ENCODE assay signal across 50 mouse cellular contexts in the genomic region with DNA sequence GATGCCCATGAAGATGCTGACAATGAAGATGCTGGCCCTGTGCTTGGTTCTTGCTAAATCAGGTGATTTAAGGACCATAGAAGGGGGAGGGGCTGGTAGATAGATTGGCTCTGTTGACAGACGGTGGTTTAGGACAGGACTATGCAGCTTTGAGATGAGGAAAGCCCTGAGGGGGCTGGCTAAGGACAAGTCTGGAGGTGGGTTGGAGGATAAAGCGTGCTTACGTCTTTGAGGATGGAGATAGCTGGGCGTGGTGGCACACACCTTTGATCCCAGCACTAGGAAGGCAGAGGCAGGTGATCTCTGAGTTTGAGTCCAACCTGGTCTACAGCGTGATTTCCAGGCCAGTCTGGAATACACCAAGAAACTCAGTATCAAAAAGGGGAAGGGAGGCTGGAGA. TPM values are rescaled to one million over a fixed set of nuclear protein-coding genes. Genes with fewer than 3 reads are reported as not detected.
"Had no signal": no experiment of that assay in that cellular context is flagged by ENCODE, and none has a peak within 500 bp of the region (broad histone marks: within the 10 kb centered on the region; RNA-seq: fewer than 3 reads in every experiment).

No protein-coding gene starts in this region.

- H3K27ac ChIP-seq: heart, embryonic 13.5 days; heart, embryonic 15.5 days; hindbrain, embryonic 10.5 days; hindbrain, embryonic 12.5 days; hindbrain, embryonic 13.5 days; hindbrain, embryonic 14.5 days; hindbrain, embryonic 15.5 days; hindbrain, postnatal 0 days; intestine, embryonic 15.5 days; kidney, embryonic 15.5 days; kidney, postnatal 0 days; layer of hippocampus, adult 2 months; left cerebral cortex, adult 2 months had no signal

- H3K4me3 ChIP-seq: heart, embryonic 12.5 days; heart, embryonic 13.5 days; heart, embryonic 15.5 days; hindbrain, embryonic 10.5 days; hindbrain, embryonic 12.5 days; hindbrain, embryonic 13.5 days; hindbrain, embryonic 15.5 days; intestine, embryonic 15.5 days; kidney, embryonic 15.5 days; layer of hippocampus, adult 2 months; left cerebral cortex, adult 2 months had no signal

- H3K27me3 ChIP-seq: heart, embryonic 12.5 days; heart, embryonic 13.5 days; heart, embryonic 15.5 days; hindbrain, embryonic 12.5 days; hindbrain, embryonic 13.5 days; hindbrain, embryonic 15.5 days; intestine, embryonic 15.5 days; kidney, embryonic 15.5 days had no signal

- H3K4me1 ChIP-seq: heart, embryonic 12.5 days; heart, embryonic 13.5 days; heart, embryonic 15.5 days; hindbrain, embryonic 10.5 days; hindbrain, embryonic 12.5 days; hindbrain, embryonic 13.5 days; hindbrain, embryonic 15.5 days; intestine, embryonic 15.5 days; kidney, embryonic 15.5 days had no signal

- H3K9me3 ChIP-seq: heart, embryonic 12.5 days; heart, embryonic 13.5 days; heart, embryonic 15.5 days; hindbrain, embryonic 10.5 days; hindbrain, embryonic 12.5 days; hindbrain, embryonic 13.5 days; hindbrain, embryonic 15.5 days; intestine, embryonic 15.5 days; kidney, embryonic 15.5 days had no signal

- DNase-seq: heart, postnatal 10 days; heart, postnatal 14 days; heart, postnatal 36 days; kidney, adult 11 months; kidney, adult 18-20 months; kidney, adult 2 months; kidney, adult 8-10 months; kidney, adult 9 months; kidney, postnatal 10 days; kidney, postnatal 14 days; kidney, postnatal 25 days; kidney, postnatal 36 days; kidney, postnatal 4 days; layer of hippocampus, adult 9-11 months; layer of hippocampus, postnatal 36 days had no signal

- H3K36me3 ChIP-seq: heart, embryonic 12.5 days; heart, embryonic 13.5 days; heart, embryonic 15.5 days; hindbrain, embryonic 10.5 days; hindbrain, embryonic 12.5 days; hindbrain, embryonic 13.5 days; hindbrain, embryonic 15.5 days; intestine, embryonic 15.5 days; kidney, embryonic 15.5 days had no signal

RNA-seq across cellular contexts. Expression of gene Klk6, which starts 1.8 kb away (rescaled TPM):
- total RNA-seq: heart, postnatal 10 days; heart, postnatal 14 days; heart, postnatal 36 days; hematopoietic stem cell, adult 5-6 weeks; hindbrain, postnatal 0 days; layer of hippocampus, postnatal 10 days; layer of hippocampus, postnatal 14 days; layer of hippocampus, postnatal 25 days had no signal
- polyA plus RNA-seq: heart, embryonic 11.5 days; heart, embryonic 12.5 days; heart, embryonic 13.5 days; heart, embryonic 14.5 days; heart, embryonic 15.5 days; heart, embryonic 16.5 days; heart, postnatal 0 days; hindbrain, embryonic 10.5 days; hindbrain, embryonic 11.5 days; hindbrain, embryonic 12.5 days; hindbrain, embryonic 13.5 days; hindbrain, embryonic 14.5 days; hindbrain, embryonic 15.5 days; hindbrain, embryonic 16.5 days; hindbrain, postnatal 0 days; intestine, embryonic 15.5 days; intestine, embryonic 16.5 days; intestine, postnatal 0 days; kidney, adult 2 months; kidney, embryonic 14.5 days; kidney, embryonic 16.5 days; kidney, postnatal 0 days; large intestine, adult 2 months had no signal

RNA-seq across cellular contexts. Expression of gene Klk7, which starts 15.0 kb away (rescaled TPM):
- total RNA-seq: heart, postnatal 10 days; hindbrain, postnatal 0 days; left cerebral cortex, adult 18-20 months; left cerebral cortex, adult 2 months; left cerebral cortex, adult 8-10 months had no signal
- polyA plus RNA-seq: heart, embryonic 15.5 days; heart, embryonic 16.5 days; heart, postnatal 0 days; hindbrain, embryonic 10.5 days; hindbrain, embryonic 12.5 days; hindbrain, embryonic 13.5 days; hindbrain, embryonic 14.5 days; hindbrain, embryonic 15.5 days; hindbrain, embryonic 16.5 days; intestine, embryonic 15.5 days; intestine, embryonic 16.5 days; intestine, postnatal 0 days; kidney, adult 2 months; kidney, embryonic 14.5 days; kidney, embryonic 15.5 days; kidney, postnatal 0 days; large intestine, adult 2 months had no signal

RNA-seq across cellular contexts. Expression of gene Klk5, which starts 15.7 kb away (rescaled TPM):
- total RNA-seq: heart, postnatal 10 days; heart, postnatal 14 days; heart, postnatal 36 days; hematopoietic stem cell, adult 5-6 weeks; hindbrain, postnatal 0 days; layer of hippocampus, adult 18-20 months; layer of hippocampus, adult 2 months; layer of hippocampus, adult 8-10 months; layer of hippocampus, postnatal 10 days; layer of hippocampus, postnatal 14 days; layer of hippocampus, postnatal 25 days; layer of hippocampus, postnatal 36 days; left cerebral cortex, adult 18-20 months; left cerebral cortex, adult 2 months; left cerebral cortex, adult 8-10 months had no signal
- polyA plus RNA-seq: heart, embryonic 11.5 days; heart, embryonic 12.5 days; heart, embryonic 13.5 days; heart, embryonic 14.5 days; heart, embryonic 15.5 days; heart, embryonic 16.5 days; heart, postnatal 0 days; hindbrain, embryonic 13.5 days; hindbrain, embryonic 14.5 days; hindbrain, embryonic 15.5 days; hindbrain, embryonic 16.5 days; hindbrain, postnatal 0 days; inflammation-experienced regulatory T-cells, adult 6 months; intestine, embryonic 14.5 days; intestine, embryonic 15.5 days; intestine, embryonic 16.5 days; intestine, postnatal 0 days; kidney, adult 2 months; kidney, embryonic 14.5 days; kidney, embryonic 15.5 days; kidney, embryonic 16.5 days; kidney, postnatal 0 days; large intestine, adult 2 months had no signal

RNA-seq across cellular contexts. Expression of gene Klk9, which starts 34.4 kb away (rescaled TPM):
- total RNA-seq: heart, postnatal 10 days; heart, postnatal 14 days; heart, postnatal 36 days; hematopoietic stem cell, adult 5-6 weeks; hindbrain, postnatal 0 days; layer of hippocampus, adult 18-20 months; layer of hippocampus, adult 2 months; layer of hippocampus, postnatal 10 days; layer of hippocampus, postnatal 36 days; left cerebral cortex, adult 18-20 months; left cerebral cortex, adult 2 months; left cerebral cortex, adult 8-10 months had no signal
- polyA plus RNA-seq: heart, embryonic 11.5 days; heart, embryonic 12.5 days; heart, embryonic 14.5 days; heart, embryonic 15.5 days; heart, postnatal 0 days; hindbrain, embryonic 12.5 days; hindbrain, embryonic 14.5 days; hindbrain, postnatal 0 days; inflammation-experienced regulatory T-cells, adult 6 months; intestine, embryonic 14.5 days; intestine, embryonic 15.5 days; intestine, embryonic 16.5 days; intestine, postnatal 0 days; kidney, adult 2 months; kidney, embryonic 14.5 days; kidney, embryonic 16.5 days; large intestine, adult 2 months had no signal
